Mouse (Mus musculus) cerebellum, adult 8-10 months (tissue): Measurements from ENCODE around the gene Zrsr2.

Source experiments
- DNase-seq: peaks from one replicate; pipeline ENCODE4 v3.0.0; 2022

The Zrsr2 gene

DNA sequence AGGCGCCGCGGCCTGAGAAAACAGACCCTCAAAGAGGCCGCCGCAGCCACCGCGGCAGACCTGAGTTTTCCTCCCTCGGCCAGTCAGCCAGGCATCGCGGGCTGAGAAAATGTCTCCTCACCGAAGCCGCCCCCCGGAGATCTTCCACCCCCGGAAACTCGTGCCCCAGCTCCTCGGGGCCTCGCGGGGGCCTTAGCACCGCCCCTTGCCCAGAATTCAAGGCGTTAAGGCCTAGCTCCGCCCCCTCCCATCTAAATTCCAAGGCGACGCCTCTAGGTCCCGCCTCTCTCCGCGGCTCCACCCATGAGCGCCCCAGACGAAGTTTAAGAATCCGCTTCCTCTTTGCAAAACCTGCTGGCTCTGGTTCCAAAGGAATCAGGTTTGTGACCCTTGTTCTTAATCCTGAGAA is at the start of gene Zrsr2:
Gene Zrsr2 (minus strand): TSS at position 195 of the 409 bp plus-strand sequence.
- peak; percentile 63 for DNase-seq

DNA sequence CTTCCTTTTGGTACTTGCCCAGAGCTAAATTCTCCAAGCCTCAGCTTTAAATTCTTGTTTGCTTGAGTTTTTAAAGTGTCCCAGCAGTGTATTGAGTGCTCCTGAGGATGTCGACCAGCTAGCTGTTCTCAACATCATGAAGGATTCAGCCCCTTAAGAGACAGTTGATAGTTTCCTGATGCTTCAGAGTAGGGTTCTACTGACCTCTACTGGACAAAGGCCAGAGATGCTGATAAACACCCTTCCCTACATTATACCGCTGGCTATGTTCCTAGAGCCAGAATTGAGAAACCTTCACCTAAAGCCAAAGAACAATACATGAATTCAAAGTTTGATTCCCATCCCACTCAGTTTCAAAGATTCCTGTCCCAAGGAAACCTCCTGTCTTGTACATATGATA is 46.3 kb upstream of the Zrsr2 start:
- DNase-seq: peak; percentile 16

DNA sequence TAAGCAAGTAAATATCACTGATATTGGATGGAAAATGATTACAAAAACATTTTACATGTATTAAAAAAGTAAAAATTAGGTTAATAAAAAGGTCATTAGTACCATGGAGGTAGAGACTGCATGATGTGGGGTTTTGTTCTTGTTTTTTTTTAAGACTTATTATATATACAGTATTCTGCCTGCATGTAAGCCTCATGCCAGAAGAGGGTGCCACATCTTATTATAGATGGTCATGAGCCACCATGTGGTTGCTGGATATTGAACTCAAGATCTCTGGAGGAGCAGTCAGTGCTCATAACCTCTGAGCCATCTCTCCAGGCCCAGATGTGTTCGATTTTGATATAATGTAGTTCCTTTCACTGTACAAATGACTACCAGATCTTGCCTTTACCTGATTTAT is 41.4 kb upstream of the Zrsr2 start:
- DNase-seq: no peak

DNA sequence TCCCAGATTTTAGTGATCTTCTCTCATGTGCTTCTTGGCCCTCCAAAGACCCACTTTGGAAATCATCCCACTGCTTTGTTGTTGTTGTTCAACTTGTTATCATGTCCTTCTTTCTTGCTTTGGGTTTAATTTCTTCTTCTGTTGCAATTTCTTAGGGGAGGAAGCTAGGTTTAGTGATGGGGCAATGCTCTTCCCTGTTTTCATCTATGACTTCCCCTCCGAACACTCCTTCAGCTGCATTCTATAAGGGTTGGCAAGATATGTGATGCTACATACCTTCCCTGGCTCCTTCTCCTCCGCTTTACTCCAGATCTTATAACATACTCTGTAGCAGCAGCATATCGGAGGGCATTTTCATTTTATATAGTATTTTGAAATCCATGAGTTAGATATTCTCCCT is 38.3 kb upstream of the Zrsr2 start:
- no peak for DNase-seq

DNA sequence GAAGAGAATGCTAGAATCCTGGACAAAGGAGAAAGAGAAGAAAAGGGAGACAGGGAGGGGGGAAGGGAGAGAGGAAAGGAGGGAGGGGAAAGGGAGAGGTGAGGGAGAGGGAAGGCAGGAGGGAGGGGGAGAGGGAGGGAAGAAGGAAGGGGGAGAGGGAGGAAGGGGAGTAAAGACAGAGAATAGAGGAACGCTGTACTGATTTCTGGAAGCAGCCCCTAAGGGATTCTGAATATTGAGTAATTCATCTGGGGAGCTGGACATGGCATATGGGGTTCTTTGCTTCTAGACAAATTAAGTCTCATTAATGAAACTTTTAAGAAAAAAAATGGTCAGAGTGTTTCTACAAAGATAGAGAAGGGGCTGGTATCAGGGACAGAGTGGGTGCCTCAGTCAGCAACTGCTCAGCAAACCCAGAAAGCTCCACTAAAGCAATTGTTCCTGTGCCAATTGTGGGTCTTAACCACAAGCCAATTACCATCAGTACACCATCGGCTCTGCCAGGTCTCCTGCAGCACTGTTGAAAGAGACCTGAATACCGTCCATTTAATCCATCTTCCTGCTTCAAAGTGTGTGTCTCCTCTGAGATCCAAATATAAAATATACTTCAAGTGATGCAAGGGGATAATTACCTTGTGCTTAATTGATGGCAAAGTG is 29.4 kb upstream of the Zrsr2 start:
- DNase-seq: no peak

DNA sequence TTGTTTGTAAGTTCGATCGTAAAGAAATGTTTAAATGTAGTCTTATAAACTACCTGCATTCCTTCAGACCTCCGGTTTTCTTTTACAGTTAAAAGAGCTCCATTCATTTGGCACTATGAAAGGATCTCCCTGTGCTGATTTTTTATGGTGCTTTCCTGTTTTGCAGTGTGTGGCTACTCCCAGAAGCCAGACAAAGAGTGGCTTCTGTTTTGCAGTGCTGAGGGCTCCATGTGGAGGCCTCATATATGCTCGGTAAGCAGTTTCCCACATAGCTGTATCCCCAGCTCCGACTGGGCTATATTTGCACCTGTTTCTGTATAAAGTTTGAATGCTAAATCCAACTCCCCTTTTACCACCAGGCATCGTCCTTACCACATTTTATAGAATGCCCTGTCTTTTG is 23.7 kb upstream of the Zrsr2 start:
- no peak for DNase-seq

DNA sequence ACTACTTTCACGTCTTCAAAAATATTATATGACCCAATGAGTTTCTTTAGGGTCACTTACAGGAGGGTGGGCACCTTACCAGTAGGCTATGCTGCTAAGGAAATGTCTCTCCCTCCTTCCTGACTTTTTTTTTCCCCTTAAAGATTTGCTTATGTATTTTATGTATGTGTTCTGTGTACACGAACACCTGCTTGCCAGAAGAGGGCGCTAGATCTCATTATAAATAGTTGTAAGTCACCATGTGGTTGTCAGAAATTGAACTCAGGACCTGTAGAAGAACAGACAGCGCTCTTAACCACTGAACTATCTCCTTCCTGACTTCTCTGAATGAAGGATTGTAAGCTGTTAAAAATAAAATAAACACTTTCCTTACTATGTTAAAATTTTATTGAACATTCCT is 23.0 kb upstream of the Zrsr2 start:
- DNase-seq: no peak

DNA sequence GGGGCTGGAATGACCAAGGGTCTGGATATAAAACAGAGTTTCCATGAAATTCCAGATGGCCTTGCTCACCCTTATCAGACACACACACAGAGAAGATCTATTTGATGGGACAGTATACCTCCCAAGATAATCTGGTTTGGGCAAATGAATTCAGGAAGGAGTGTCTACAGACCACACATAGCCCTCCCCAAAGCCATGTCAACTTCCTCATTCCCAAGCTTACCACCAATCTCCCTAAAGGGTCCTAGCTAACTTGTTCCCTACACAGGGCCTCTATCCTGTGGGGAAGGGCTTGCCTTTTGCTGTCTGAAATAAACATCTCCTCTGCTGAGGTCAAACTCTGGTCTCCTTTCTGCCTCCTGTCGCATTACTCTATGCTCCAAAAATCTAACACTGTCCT is 22.6 kb upstream of the Zrsr2 start:
- no peak for DNase-seq

DNA sequence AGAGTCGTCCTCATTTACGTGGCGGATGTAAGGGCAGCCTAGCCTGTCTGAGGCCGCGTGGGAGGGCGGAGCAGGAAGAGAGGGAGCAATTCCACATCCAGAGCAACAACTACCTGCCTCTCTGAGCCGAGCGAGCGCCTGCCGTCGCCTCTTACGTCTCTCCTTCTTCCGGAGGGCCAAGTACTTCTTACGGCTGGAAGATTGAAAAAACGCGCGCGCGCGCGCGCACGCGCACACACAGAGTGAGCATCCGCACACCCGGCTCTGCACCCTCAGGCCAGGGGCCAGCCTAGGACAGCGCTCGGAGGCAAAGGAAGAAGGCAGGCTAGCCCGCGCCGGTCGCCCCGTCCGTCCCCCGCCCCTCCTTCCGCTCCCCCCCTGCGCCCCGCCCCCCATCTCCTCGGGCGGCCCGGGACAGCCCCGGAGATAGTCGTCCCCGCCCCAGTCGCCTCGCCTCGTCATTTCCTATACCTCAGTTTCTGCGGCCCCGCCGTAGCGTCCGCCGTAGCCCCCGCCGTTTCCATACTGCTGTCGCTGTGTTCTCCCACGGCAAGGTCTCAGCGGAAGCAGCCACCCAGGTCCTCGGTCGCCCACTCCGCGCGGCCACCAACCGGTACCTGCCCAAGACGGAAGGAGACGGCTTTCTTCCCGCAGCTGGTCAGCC is 526 bp downstream of the Zrsr2 start:
- peak; percentile 21 for DNase-seq

DNA sequence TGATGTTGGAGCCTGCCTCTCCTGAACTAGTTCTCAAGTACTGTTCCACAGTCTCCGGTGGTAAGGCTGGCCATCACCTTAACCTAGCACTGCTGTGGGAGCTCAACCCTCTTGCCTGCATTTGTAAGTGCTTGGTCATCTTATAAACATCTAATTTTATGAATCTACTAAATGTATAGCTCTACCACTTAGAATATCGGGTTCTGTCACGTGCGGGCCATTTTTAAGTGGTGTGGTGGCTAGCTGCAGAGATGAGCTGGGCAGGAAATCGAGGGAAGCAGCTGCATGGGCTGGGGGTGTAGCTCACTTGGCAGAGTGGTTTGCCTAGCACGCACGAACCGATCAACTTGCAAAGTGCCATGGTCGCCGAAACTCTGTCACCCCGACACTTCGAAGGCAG is 1.1 kb downstream of the Zrsr2 start:
- no peak for DNase-seq

DNA sequence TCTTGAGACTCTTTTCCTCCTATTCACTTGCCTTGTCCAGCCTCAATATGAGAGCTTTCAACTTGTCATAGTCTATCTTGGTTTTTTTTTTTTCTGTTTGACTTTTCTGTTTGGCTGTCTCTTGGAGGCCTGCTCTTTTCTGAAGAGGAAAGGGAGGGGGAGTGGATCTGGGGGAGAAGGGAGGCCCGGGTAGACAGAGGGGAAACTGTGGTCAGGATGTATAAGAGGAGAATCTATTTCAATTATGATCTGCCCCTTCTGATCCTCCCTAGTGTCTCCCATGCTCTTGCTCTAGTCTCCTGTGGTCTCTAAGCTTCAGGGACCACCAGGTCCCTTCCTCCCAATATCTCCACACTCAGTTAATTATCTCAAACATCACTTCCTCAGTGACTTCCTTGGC is 6.8 kb downstream of the Zrsr2 start:
- no peak for DNase-seq

DNA sequence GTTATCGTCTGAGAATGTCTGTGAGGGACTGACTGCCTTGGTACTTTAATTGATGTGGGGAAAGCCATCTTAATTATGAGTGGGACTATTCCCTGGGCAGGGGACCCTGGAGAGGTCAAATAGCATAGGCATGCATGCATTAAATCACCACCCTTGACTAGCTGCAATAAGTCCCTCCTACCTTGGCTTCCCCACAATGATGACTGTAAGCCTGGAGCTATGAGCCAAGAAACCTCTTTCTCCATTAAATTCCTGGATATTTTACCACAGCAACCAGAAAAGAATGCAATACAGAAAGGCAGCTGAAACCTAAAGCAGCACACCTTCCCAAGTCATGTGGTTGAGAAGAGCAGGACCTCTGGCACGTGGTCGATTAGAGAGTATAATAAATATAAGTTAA is 14.1 kb downstream of the Zrsr2 start:
- DNase-seq: no peak

DNA sequence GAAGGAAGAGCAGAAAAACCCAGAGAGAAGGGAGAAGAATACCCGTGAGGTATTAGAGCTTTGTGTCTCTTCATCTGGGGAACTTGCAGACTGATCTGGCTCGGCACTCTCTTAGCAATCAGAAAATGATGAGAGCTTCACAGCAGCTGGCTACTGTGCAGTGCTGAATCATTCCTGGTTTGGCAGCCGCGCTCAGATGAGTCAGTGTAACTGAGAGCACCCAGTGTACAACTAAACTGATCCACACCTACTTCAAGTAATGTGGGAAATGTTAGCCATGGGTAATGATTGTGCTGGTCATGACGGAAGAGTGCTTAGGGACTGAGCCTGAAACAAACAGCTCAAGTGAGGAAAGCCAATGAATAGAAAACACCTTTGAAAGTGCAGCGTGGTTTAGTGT is 19.9 kb downstream of the Zrsr2 start:
- no peak for DNase-seq

DNA sequence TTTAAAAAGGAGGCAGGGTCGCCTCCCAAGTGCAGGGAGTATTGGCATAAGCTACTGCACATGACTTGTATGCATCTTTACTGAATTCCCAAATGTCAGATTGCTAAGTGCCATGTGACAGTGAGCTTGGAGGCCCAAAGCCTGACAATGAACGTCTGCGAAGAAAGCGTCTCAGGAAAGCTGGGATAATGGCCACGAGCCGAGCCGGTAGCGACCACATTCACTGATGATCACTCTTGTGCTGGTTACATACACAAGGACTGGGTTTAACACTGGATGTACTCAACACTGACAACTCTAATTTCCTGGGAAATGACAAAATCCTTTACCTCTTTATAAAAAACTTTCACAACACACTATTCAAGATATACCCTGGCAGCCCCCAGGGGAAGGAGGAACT is 23.7 kb downstream of the Zrsr2 start:
- no peak for DNase-seq

DNA sequence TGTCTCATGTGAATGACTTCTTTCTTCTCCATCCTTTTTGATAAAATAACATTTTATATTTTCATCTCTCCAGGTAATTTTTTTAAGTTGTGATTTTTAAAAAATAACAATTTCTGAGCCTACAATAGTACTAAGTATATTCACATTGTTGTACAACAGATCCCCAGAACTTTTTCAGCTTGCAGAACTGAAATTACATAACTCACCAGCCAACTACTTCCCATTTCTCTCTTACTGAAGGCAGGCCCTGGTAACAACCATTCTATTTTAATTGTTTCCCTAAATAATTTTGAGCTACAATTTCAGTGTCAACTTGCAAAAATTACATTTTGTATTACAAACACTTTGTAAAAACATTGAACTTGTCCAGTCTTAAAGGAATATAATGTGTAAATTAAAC is 28.9 kb downstream of the Zrsr2 start:
- DNase-seq: no peak

DNA sequence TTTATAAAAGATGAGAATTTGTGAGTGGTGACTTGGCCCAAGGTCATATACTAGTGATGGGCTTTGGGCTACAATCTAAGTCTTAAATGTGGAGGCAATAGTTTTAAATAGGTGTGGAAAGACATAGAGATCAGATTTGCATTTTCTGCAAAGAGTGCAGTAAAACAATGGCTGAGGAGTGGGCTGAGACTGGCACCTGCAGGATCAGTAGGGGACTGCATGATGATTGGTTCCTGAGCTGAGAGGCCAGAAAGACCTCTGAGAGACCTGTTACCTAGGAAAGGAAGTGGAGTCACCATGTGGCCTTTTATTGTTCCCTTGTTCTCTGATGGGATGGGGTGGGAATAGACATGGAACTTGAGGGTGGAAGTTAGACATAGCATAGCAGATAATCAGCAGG is 45.7 kb downstream of the Zrsr2 start:
- DNase-seq: peak; percentile 12

DNA sequence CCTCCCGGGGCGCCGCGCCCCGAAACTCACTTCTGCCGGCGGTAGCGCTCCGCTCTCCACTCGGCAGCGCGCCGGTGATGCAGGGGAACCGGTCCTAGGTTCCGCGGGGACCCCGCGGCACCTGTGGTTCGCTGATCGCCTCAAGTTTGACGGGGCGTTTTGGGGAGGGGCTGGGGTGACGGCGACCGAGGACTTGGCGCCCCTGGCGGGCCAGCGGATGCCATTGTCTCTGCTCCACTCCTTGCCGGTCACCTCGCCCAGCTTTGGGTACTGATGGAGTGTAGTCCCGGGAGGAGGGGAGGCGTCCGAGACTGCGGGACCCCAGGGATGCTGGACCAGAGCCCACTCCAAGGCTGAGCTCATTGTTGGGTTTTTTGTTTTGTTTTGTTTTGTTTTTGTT is 49.1 kb downstream of the Zrsr2 start:
- peak; percentile 46 for DNase-seq

DNA sequence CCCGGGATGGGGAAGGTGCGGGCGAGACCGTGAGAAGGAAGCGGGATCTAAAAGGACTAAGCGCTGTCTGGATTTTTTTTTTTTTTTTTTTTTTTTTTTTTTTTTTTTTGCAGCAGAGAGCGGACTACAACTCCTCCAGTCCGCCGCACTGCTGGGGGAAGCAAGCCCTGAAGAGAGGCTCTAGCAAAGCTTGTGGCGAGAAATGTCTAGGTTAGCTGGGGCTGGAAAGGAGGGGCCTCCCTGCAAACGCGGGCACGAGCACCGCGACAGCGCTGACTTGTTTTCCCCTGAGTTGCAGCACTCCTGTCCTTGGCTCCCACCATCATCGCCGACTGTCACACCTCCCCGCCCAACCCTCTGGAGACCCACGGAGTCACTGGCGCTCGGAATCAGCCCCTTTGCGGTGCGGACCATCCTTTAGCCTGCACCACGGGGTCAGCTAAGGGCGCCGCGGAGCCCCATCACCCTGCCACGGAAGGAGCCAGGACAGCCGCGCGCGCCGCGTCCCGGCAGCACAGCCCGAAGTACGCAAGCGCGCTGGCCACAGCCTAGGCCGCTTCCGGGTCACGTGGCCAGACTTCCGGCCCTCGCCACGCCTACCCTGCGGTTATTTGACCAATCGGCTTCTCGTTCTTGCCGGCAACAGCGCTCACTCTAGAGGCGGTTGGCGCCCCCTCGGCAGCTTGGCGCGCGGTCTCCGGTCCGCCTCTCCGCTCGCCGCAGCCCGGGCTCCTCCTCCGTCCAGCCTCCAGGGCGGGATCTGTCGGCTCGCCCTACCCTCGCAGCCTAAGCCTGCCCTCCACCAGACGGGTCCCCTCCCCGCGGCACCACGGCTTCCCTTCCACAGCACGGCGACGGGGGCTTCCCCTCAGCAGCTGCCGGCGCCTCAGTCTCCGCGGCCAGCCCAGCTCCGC is 49.9 kb downstream of the Zrsr2 start, which contains the start of gene Ap1s2:
Gene Ap1s2 (plus strand): TSS at position 681 of the 914 bp plus-strand sequence.
- peak; percentile 90 for DNase-seq

DNA sequence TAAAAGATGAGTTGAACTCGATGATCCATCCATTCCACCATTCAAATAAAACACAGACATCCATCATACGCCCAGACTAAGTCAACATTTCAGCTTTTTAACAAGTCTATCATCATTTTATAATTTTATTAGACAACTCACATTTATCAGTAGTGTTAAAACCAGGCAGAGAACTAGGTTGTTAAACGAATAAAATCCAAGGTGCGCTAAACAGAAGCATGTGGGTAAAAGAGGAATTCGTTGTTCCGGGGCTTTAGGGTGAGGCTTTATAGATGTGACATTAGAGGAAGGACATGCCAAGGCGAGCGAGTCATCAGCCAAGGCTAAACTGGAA is 50.5 kb downstream of the Zrsr2 start:
- DNase-seq: no peak

DNA sequence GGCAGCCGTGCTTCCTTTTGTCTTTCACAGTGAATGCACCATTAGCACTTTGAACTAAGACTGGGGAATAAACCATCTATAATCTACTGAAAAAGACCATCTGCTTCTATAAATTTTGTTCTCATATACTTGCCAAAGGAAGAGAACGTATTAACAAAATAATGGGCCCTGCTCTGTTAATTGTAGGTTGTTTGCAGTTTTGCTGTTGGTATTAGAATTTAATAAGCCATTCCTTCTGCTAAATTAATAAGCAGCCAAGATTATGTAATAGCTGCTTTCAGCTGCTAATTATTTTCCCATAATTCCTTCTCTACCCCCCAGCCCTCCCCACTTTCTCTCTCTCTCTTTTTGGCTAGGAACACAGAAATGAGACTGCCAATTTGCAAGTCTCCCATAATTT is 51.6 kb downstream of the Zrsr2 start:
- no peak for DNase-seq

DNA sequence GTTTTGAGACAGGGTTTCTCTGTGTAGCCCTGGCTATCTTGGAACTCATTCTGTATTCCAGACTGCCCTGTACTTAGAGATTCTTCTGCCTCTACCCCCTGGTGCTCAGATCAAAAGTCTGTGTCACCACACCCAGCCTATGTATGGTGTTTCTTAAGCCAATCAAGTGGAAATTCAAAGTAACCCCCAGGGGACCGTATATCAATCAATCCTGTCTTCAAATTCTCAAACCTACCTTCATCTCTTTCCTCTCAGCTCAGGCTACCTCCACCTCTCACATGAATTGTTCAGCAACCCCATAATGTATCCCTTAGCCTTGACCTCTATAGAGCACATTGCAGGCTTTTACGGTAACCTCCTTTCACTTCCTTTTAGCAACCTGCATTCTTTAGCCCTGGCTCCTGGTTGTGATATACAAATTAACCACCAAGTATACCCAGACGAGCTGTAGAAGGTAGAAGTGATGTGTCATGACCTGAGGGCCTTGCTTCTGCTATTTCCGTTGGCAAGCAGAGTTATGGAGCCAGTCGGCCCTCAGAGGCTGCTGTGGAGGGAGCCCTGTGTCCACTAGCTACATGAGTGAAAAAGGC is 58.9 kb downstream of the Zrsr2 start:
- DNase-seq: no peak

DNA sequence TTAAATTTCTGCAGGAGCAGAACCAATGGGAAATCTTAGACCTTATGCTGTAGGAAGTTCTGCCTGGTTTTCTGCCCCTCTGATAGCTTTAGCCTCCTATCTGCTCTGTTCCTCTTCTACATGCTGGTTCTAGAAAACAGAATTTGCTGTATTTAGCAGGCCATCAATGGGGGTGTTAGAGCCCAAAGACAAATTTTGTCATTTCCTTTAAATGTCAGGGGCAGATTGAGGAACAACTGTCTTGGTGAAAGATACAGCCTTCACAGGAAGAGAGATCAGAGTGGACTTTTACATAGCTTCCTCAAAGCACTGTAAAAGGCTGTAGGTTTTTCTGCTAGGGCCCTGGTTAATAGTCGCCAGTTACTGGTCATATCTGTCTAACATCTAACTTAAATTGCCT is 61.1 kb downstream of the Zrsr2 start:
- no peak for DNase-seq

DNA sequence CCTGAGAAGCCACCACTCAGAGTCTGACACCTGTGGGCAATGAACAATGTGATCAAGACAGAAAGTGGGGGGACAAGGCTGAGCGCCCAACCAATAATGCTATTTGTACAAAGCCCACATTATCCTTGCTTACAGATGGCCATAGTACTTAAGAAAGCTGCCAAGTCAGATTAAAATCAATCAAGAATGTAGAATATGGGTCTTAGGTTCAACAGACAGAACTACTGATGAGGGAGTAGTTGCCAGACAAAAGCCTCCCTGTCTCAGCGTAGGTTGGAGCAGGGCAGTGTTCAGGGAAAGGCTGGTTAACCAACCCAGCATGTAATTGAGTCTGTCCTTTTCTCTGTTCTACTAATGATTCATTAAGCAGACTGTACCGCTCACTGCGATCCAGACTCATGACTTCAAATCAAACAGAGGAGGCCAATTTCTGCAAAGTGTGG is 72.9 kb downstream of the Zrsr2 start:
- DNase-seq: no peak
